Mouse (Mus musculus): Measurements from ENCODE around the gene Eya3. TPM values are rescaled to one million over a fixed set of nuclear protein-coding genes. Genes with fewer than 3 reads are reported as not detected.

Eya3 gene
- total and polyA plus RNA-seq, 3 experiments: 24.4 to 50.0 (median 31.0) TPM

- dilution Hi-C loops (cut with MboI; ENCODE audit: extremely low pct_ligation_motif_present, extremely low pct_unique_long_range_greater_than_20kb, low sequenced_read_pairs): no loop called here
- TF ChIP-seq USF1 (IDR thresholded peaks at IDR 0.05; ENCODE audit: low read depth, low read length) (no peak), EP300 (IDR thresholded peaks at IDR 0.05; ENCODE audit: low read length) (no peak), MAX (IDR thresholded peaks at IDR 0.05; ENCODE audit: low read length) (no peak), UBTF (IDR thresholded peaks at IDR 0.05; ENCODE audit: low read depth, low read length) (no peak), ETS1 (conservative IDR thresholded peaks at IDR 0.05; ENCODE audit: low read depth, low read length) (no peak), ZNF384 (IDR thresholded peaks at IDR 0.05; ENCODE audit: low read depth, low read length) (no peak), MAFK (IDR thresholded peaks at IDR 0.05; ENCODE audit: insufficient replicate concordance, low read length) (no peak), IRF4 (IDR thresholded peaks at IDR 0.05; ENCODE audit: low read depth, low read length) (no peak), CHD2 (IDR thresholded peaks at IDR 0.05; ENCODE audit: low read length) (no peak), RAD21 (IDR thresholded peaks at IDR 0.05; ENCODE audit: low read depth, low read length) (no peak), RCOR1 (conservative IDR thresholded peaks at IDR 0.05; ENCODE audit: low read depth, low read length) (no peak), NELFE (IDR thresholded peaks at IDR 0.05; ENCODE audit: low read depth, low read length) (no peak), JUND (conservative IDR thresholded peaks at IDR 0.05; ENCODE audit: low read depth, low read length) (no peak), ZKSCAN1 (IDR thresholded peaks at IDR 0.05; ENCODE audit: borderline replicate concordance, low read depth, low read length) (no peak), KAT2A (IDR thresholded peaks at IDR 0.05; ENCODE audit: insufficient replicate concordance, low read length) (no peak), ELF1 (IDR thresholded peaks at IDR 0.05; ENCODE audit: low read depth, low read length) (no peak), SMC3 (IDR thresholded peaks at IDR 0.05; ENCODE audit: low read depth, low read length) (no peak), MEF2A (IDR thresholded peaks at IDR 0.05; ENCODE audit: borderline replicate concordance, low read depth, low read length) (no peak)
- Histone ChIP-seq H3K4me1 (ENCODE audit: control insufficient read depth in 1 of 2, insufficient read depth in 2 of 2) (peaks cover 0 to 55% of the 10 kb centered on the region in 2 experiments; a peak in 2 of 4 replicates), H3K9me3 (replicated peaks; ENCODE audit: low read length) (peaks cover 2% of the 10 kb centered on the region), H3K27ac (ENCODE audit: insufficient read depth, low read depth) (no peak overlapping the region), H3K4me3 (replicated peaks in 1 of 3; ENCODE audit: low read depth in 2 of 3, low read length in 2 of 3, poor library complexity in 1 of 3) (no peak overlapping the region), H3K4me2 (ENCODE audit: insufficient read depth, low read depth, poor library complexity, severe bottlenecking) (no peak overlapping the region), H3K36me3 (replicated peaks in 1 of 2; ENCODE audit: control insufficient read depth in 1 of 2, insufficient read depth in 1 of 2, low read length in 1 of 2) (no peaks in the 10 kb centered on the region), H3K27me3 (replicated peaks) (no peaks in the 10 kb centered on the region), H3K9ac (ENCODE audit: insufficient read depth, low read depth) (no peak overlapping the region), H3K79me2 (replicated peaks; ENCODE audit: control insufficient read depth, extremely low read depth, insufficient read depth, poor library complexity, severe bottlenecking) (no peaks in the 10 kb centered on the region)
- in situ Hi-C loops (cut with MboI; ENCODE audit: low pct_ligation_motif_present, low pct_unique_long_range_greater_than_20kb, low sequenced_read_pairs): no loop called here
- DNase-seq (ENCODE audit: extremely low read depth): no peak
These were observed 48.1 kb upstream of the Eya3 start for GRCm38 (mm10) chr4:132590642-132591041.

GRCm38 (mm10) chr4:132592958-132593357, 45.8 kb upstream of the Eya3 start:
- peak overlapping the region; percentile 12; the same call in 1 of the 2 replicates for H3K4me2 ChIP-seq (ENCODE audit: insufficient read depth, low read depth, poor library complexity, severe bottlenecking)
- dilution Hi-C loops (cut with MboI; ENCODE audit: extremely low pct_ligation_motif_present, extremely low pct_unique_long_range_greater_than_20kb, low sequenced_read_pairs) (no loop called here), in situ Hi-C loops (cut with MboI; ENCODE audit: low pct_ligation_motif_present, low pct_unique_long_range_greater_than_20kb, low sequenced_read_pairs) (no loop called here)
- H3K36me3 ChIP-seq (replicated peaks in 1 of 2; ENCODE audit: control insufficient read depth in 1 of 2, insufficient read depth in 1 of 2, low read length in 1 of 2): no peaks in the 10 kb centered on the region
- peaks cover 0 to 49% of the 10 kb centered on the region in 2 experiments; a peak in 2 of 4 replicates for H3K4me1 ChIP-seq (ENCODE audit: control insufficient read depth in 1 of 2, insufficient read depth in 2 of 2)
- peak; percentile 40 for TF ChIP-seq USF2 (conservative IDR thresholded peaks at IDR 0.05; ENCODE audit: low read depth, low read length)
- no peak for TF ChIP-seq ZNF384 (IDR thresholded peaks at IDR 0.05; ENCODE audit: low read depth, low read length)
- peak; percentile 54; the same call in 1 of the 2 replicates for TF ChIP-seq EP300 (IDR thresholded peaks at IDR 0.05; ENCODE audit: low read length)
- TF ChIP-seq ETS1 (conservative IDR thresholded peaks at IDR 0.05; ENCODE audit: low read depth, low read length): peak; percentile 56
- TF ChIP-seq SMC3 (IDR thresholded peaks at IDR 0.05; ENCODE audit: low read depth, low read length): no peak
- no peak for TF ChIP-seq MXI1 (IDR thresholded peaks at IDR 0.05; ENCODE audit: low read depth, low read length)
- 0 out of 2 replicates have a peak, but pooled peaks have one; percentile 33 for TF ChIP-seq SIN3A (IDR thresholded peaks at IDR 0.05; ENCODE audit: low read length)
- TF ChIP-seq RCOR1 (conservative IDR thresholded peaks at IDR 0.05; ENCODE audit: low read depth, low read length): 0 out of 2 replicates have a peak, but pooled peaks have one; percentile 51
- no peak for TF ChIP-seq E2F4 (IDR thresholded peaks at IDR 0.05; ENCODE audit: insufficient replicate concordance, low read depth, low read length)
- peak; percentile 89 for TF ChIP-seq BHLHE40 (IDR thresholded peaks at IDR 0.05; ENCODE audit: low read depth, low read length)
- TF ChIP-seq NRF1 (IDR thresholded peaks at IDR 0.05; ENCODE audit: low read depth, low read length): no peak
- TF ChIP-seq MYC (IDR thresholded peaks at IDR 0.05; ENCODE audit: low read depth, low read length): no peak
- peak; percentile 54; the same call in 1 of the 2 replicates for TF ChIP-seq MAX (IDR thresholded peaks at IDR 0.05; ENCODE audit: low read length)
- TF ChIP-seq ZC3H11A (IDR thresholded peaks at IDR 0.05; ENCODE audit: low read depth, low read length): no peak
- TF ChIP-seq USF1 (IDR thresholded peaks at IDR 0.05; ENCODE audit: low read depth, low read length): peak; percentile 40
- no peaks in the 10 kb centered on the region for H3K27me3 ChIP-seq (replicated peaks)
- H3K9me3 ChIP-seq (replicated peaks; ENCODE audit: low read length): peaks cover 2% of the 10 kb centered on the region
- no peak overlapping the region for H3K4me3 ChIP-seq (replicated peaks in 1 of 3; ENCODE audit: low read depth in 2 of 3, low read length in 2 of 3, poor library complexity in 1 of 3)
- no peak overlapping the region for H3K9ac ChIP-seq (ENCODE audit: insufficient read depth, low read depth)
- no peaks in the 10 kb centered on the region for H3K79me2 ChIP-seq (replicated peaks; ENCODE audit: control insufficient read depth, extremely low read depth, insufficient read depth, poor library complexity, severe bottlenecking)
- no peak overlapping the region for H3K27ac ChIP-seq (ENCODE audit: insufficient read depth, low read depth)
- peak; percentile 79 for DNase-seq (ENCODE audit: extremely low read depth)
